Mouse (Mus musculus) macrophage (primary cell): ENCODE measurements around the gene Prkcg. TPM values are rescaled to one million over a fixed set of nuclear protein-coding genes. Genes with fewer than 3 reads are reported as not detected.

ENCODE experiments used
- polyA plus RNA-seq: library from polyadenylated mRNA; stranded (reverse); fragments of 250-400 nt; gene quantifications from 3 replicates; pipeline ENCODE4 v1.2.4, GENCODE M21; 2018; ENCODE audit warnings: inconsistent platforms

Prkcg gene
- polyA plus RNA-seq, 1 experiment from 2014 or later, result 0.11 TPM

Other genes starting within 250 kb of the Prkcg start
- gene AU018091, start 120.0 kb upstream of the Prkcg start, polyA plus RNA-seq, result not detected in 3 replicates
- 0.07 TPM in 1 of 3 replicates, not detected in the others for gene Nlrp12, start 39.4 kb upstream of the Prkcg start, polyA plus RNA-seq
- gene Myadm, start 99 bp upstream of the Prkcg start, polyA plus RNA-seq, result 75.5 to 128 TPM (median 99.0 TPM) in 3 replicates
- not detected in 3 replicates for gene Cacng7, start 43.8 kb downstream of the Prkcg start, polyA plus RNA-seq
- not detected in 3 replicates for gene Cacng8, start 101.5 kb downstream of the Prkcg start, polyA plus RNA-seq
- not detected in 3 replicates for gene Cacng6, start 135.0 kb downstream of the Prkcg start, polyA plus RNA-seq
- 0.34 to 0.75 TPM (median 0.42 TPM) in 3 replicates for gene Tarm1, start 213.4 kb downstream of the Prkcg start, polyA plus RNA-seq